Mouse (Mus musculus) spleen, adult 2 months (tissue): ENCODE results near the gene Cops4.

Experiments used
- CTCF ChIP-seq: fragments of 200-500 bp; IDR thresholded peaks from 2 replicates; pipeline ENCODE4 v1.5.1; 2011; ENCODE audit warnings: mild to moderate bottlenecking, inconsistent platforms; ENCODE audit not compliant: insufficient read depth, insufficient read length, insufficient replicate concordance; ENCODE audit errors: extremely low read depth
- POLR2A ChIP-seq: fragments of 200-500 bp; IDR thresholded peaks from 2 replicates; pipeline ENCODE4 v1.6.1; 2011; ENCODE audit warnings: low read depth, low read length, inconsistent platforms

GRCm38 (mm10) chr5:100519027-100519411 lies 910 bp downstream of the Cops4 start:
- TF ChIP-seq CTCF: no peak
- no peak for TF ChIP-seq POLR2A
